Mouse (Mus musculus) hindbrain, embryonic 15.5 days (tissue): ENCODE results near the gene Bsnd. TPM values are rescaled to one million over a fixed set of nuclear protein-coding genes. Genes with fewer than 3 reads are reported as not detected.

Experiments
- ATAC-seq: fragments of 200-750 bp; cut with Nextera tagmentation; 2 replicates; pipeline ENCODE4 v1.8.0; 2017; ENCODE audit warnings: low read depth, moderate number of reproducible peaks, moderate TSS enrichment; ENCODE audit not compliant: low FRiP score
- H3K27ac ChIP-seq: fragments of 300-500 bp; sonication (generic); replicated peaks from 2 replicates; pipeline ENCODE4 v1.5.1; 2015; ENCODE audit warnings: mild to moderate bottlenecking, inconsistent platforms
- H3K27me3 ChIP-seq: fragments of 300-500 bp; sonication (generic); 2 replicates; pipeline ENCODE4 v1.6.1; 2015; ENCODE audit warnings: control low read depth, inconsistent platforms
- H3K36me3 ChIP-seq: fragments of 300-500 bp; sonication (generic); 2 replicates; pipeline ENCODE4 v1.6.1; 2015; ENCODE audit warnings: control low read depth, inconsistent platforms
- H3K4me1 ChIP-seq: fragments of 300-500 bp; sonication (generic); replicated peaks from 2 replicates; pipeline ENCODE4 v1.6.1; 2015; ENCODE audit warnings: control low read depth, inconsistent platforms
- H3K4me2 ChIP-seq: fragments of 300-500 bp; sonication (generic); 2 replicates; pipeline ENCODE4 v1.6.1; 2015; ENCODE audit warnings: moderate library complexity, mild to moderate bottlenecking, inconsistent platforms
- H3K4me3 ChIP-seq: fragments of 300-500 bp; sonication (generic); 2 replicates; pipeline ENCODE4 v1.5.1; 2015; ENCODE audit warnings: mild to moderate bottlenecking, inconsistent platforms
- H3K9ac ChIP-seq: fragments of 300-500 bp; sonication (generic); 2 replicates; pipeline ENCODE4 v1.6.1; 2015; ENCODE audit warnings: inconsistent platforms
- H3K9me3 ChIP-seq: fragments of 300-500 bp; sonication (generic); 2 replicates; pipeline ENCODE4 v1.6.1; 2016; ENCODE audit warnings: control low read depth, inconsistent platforms
- WGBS: fragments of 180-500 bp; shearing (Covaris S2); methylation state at CpG from one replicate; pipeline ENCODE4 v1.1.7; 2015; 5-methylcytosine and 5-hydroxymethylcytosine counted together
- polyA plus RNA-seq: library from polyadenylated mRNA; unstranded; fragments of >200 nt; fragmentation: Nextera tagmentation; extraction: Ambion mirVana; gene quantifications from 2 replicates; pipeline ENCODE4 v1.2.1, GENCODE M21; 2015

Gene Bsnd
- polyA plus RNA-seq, 1 experiment from 2014 or later = 0.09 TPM

GRCm38 (mm10) chr4:106474241-106474640 is 17.8 kb downstream of the Bsnd start:
- WGBS = 3% methylated on average over 6 of the region's 6 CpGs
- Histone ChIP-seq H3K36me3 (no peaks in the 10 kb centered on the region), H3K27ac (no peak overlapping the region), H3K9ac (no peak overlapping the region), H3K27me3 (no peaks in the 10 kb centered on the region), H3K4me1 (0 out of 2 replicates have a peak, but pooled peaks cover 3% of the 10 kb centered on the region), H3K9me3 (no peaks in the 10 kb centered on the region), H3K4me2 (no peak overlapping the region), H3K4me3 (no peak overlapping the region)
- ATAC-seq = peak; percentile 54; the same call in 1 of the 2 replicates

GRCm38 (mm10) chr4:106472335-106472734 is 19.7 kb downstream of the Bsnd start:
- Histone ChIP-seq H3K4me1 (0 out of 2 replicates have a peak, but pooled peaks cover 3% of the 10 kb centered on the region), H3K27ac (no peak overlapping the region), H3K4me3 (no peak overlapping the region), H3K9ac (no peak overlapping the region), H3K4me2 (no peak overlapping the region), H3K36me3 (no peaks in the 10 kb centered on the region), H3K27me3 (no peaks in the 10 kb centered on the region), H3K9me3 (no peaks in the 10 kb centered on the region)
- 10% methylated on average over 3 of the region's 3 CpGs for WGBS
- ATAC-seq = peak; percentile 59

DNA sequence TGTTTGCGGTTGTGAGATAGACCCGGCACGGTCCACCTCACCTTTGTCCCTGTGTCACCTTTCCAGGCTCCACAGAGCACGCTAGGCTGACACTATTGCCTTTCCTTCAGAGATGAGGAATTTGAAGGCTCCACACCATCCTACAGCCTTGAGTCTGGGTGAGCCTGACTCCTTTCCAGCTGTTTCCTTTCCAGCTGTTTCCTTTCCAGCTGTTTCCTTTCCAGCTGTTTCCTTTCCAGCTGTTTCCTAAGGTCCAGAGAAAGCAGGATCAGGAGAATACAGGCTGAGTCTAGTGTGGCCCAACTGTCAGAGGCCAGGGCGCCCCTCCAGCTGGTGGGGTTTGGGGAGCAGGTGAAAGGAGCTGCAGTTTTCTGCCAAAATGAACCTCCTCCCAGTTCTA is 21.2 kb downstream of the Bsnd start:
- Histone ChIP-seq H3K9ac (no peak overlapping the region), H3K4me1 (0 out of 2 replicates have a peak, but pooled peaks cover 3% of the 10 kb centered on the region), H3K9me3 (no peaks in the 10 kb centered on the region), H3K36me3 (no peaks in the 10 kb centered on the region), H3K27me3 (no peaks in the 10 kb centered on the region), H3K4me3 (no peak overlapping the region), H3K27ac (no peak overlapping the region), H3K4me2 (no peak overlapping the region)
- 85% methylated on average over 5 of the region's 5 CpGs for WGBS
- no peak for ATAC-seq

- H3K27ac ChIP-seq = no peak overlapping the region
- ATAC-seq = 0 out of 2 replicates have a peak, but pooled peaks have one; percentile 15
- WGBS = 77% methylated on average over 13 of the region's 13 CpGs
These were observed 24.5 kb downstream of the Bsnd start for GRCm38 (mm10) chr4:106467420-106468110.

GRCm38 (mm10) chr4:106463174-106463801 is 28.8 kb downstream of the Bsnd start:
- peak overlapping the region; percentile 38; the same call in 1 of the 2 replicates for H3K9ac ChIP-seq
- H3K27ac ChIP-seq = no peak overlapping the region
- peaks cover 18% of the 10 kb centered on the region for H3K4me1 ChIP-seq
- H3K4me3 ChIP-seq = peak overlapping the region; percentile 42
- 17% methylated on average over 21 of the region's 21 CpGs for WGBS
- H3K9me3 ChIP-seq = no peaks in the 10 kb centered on the region
- ATAC-seq = no peak
- H3K36me3 ChIP-seq = no peaks in the 10 kb centered on the region
- H3K27me3 ChIP-seq = peaks cover 22% of the 10 kb centered on the region
- H3K4me2 ChIP-seq = peak overlapping the region; percentile 81

More at GRCm38 (mm10) chr4:106467420-106468110, 24.5 kb downstream of the Bsnd start:
- Histone ChIP-seq H3K4me3 (no peak overlapping the region), H3K27me3 (peaks cover 21% of the 10 kb centered on the region), H3K9ac (no peak overlapping the region), H3K4me1 (peaks cover 18% of the 10 kb centered on the region), H3K9me3 (no peaks in the 10 kb centered on the region), H3K36me3 (no peaks in the 10 kb centered on the region), H3K4me2 (no peak overlapping the region)

- Histone ChIP-seq H3K36me3 (no peaks in the 10 kb centered on the region), H3K4me2 (no peak overlapping the region), H3K4me1 (peaks cover 18% of the 10 kb centered on the region), H3K27ac (no peak overlapping the region), H3K9me3 (no peaks in the 10 kb centered on the region), H3K9ac (no peak overlapping the region), H3K4me3 (no peak overlapping the region), H3K27me3 (peaks cover 22% of the 10 kb centered on the region)
- 72% methylated on average over 5 of the region's 5 CpGs for WGBS
- no peak for ATAC-seq
These were observed 29.6 kb downstream of the Bsnd start for GRCm38 (mm10) chr4:106462524-106462923.

DNA sequence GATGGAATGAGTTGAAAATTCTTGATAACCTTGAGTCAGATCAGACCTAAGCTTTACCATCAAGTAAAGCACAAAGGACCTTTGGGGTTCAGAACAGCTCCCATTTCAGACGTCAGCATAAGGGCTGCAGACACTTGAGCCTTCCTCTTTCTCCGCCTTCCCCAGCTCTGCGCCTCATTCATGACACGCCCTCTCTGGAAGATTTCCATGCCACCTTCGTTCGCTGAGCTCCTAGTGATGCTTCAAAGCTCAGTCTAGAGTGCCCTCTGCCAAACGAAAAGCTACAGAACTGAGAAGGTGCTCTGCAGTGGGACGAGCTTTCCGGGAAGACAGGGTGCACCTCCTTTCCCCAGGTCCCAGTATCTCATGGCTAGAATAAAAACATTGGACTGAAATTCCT is 30.1 kb downstream of the Bsnd start:
- Histone ChIP-seq H3K27ac (no peak overlapping the region), H3K36me3 (no peaks in the 10 kb centered on the region), H3K9ac (no peak overlapping the region), H3K4me1 (peaks cover 18% of the 10 kb centered on the region), H3K4me3 (no peak overlapping the region), H3K27me3 (peaks cover 22% of the 10 kb centered on the region), H3K4me2 (no peak overlapping the region), H3K9me3 (no peaks in the 10 kb centered on the region)
- 75% methylated on average over 9 of the region's 9 CpGs for WGBS
- no peak for ATAC-seq

DNA sequence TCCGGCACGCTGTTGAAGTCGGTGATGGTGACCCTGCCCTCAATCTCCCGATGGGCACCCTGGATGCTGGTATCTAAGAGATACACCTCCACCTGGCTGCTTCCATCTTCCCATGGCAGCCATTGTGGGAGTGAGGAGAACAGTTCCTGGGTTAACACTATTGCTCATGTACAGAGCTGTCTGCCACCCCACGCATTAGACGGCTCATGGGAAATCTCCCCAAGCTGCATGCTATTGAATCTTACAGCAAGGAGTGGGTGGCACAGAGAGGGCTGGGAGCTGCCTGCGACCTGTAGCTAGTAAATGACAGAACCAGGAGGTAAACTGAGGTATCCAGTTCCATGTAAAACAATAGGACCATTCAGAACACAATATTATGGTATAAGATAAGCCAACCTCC is 37.5 kb downstream of the Bsnd start:
- Histone ChIP-seq H3K9me3 (no peaks in the 10 kb centered on the region), H3K4me2 (no peak overlapping the region), H3K36me3 (no peaks in the 10 kb centered on the region), H3K9ac (no peak overlapping the region), H3K27ac (no peak overlapping the region), H3K4me1 (no peaks in the 10 kb centered on the region), H3K4me3 (no peak overlapping the region), H3K27me3 (no peaks in the 10 kb centered on the region)
- no peak for ATAC-seq
- 94% methylated on average over 7 of the region's 7 CpGs for WGBS

DNA sequence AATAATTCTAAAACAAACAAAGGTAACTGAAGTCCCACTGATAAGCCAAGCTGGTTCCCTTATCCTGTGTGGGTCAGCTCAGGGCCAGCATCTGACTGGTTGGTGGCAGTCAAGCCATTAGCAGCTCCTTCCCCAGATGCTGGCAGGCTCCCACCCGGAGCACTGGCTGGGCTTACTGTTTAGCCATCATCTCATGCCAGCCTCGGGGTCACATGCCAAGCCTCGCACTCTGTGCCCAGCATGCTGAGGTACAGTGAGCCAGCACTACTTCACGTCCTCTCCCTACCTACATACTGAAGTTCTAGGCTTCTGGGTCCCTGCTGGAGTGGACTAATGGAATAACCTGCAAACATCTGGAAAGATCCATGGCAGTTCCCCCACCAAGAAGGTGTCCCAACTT is 38.6 kb downstream of the Bsnd start:
- no peak overlapping the region for H3K27ac ChIP-seq
- no peak overlapping the region for H3K4me2 ChIP-seq
- H3K36me3 ChIP-seq = no peaks in the 10 kb centered on the region
- H3K27me3 ChIP-seq = no peaks in the 10 kb centered on the region
- H3K4me1 ChIP-seq = no peaks in the 10 kb centered on the region
- no peak for ATAC-seq
- no peak overlapping the region for H3K9ac ChIP-seq
- H3K4me3 ChIP-seq = no peak overlapping the region
- 87% methylated on average over 4 of the region's 4 CpGs for WGBS
- H3K9me3 ChIP-seq = no peaks in the 10 kb centered on the region

- Histone ChIP-seq H3K4me1 (no peaks in the 10 kb centered on the region), H3K36me3 (no peaks in the 10 kb centered on the region), H3K9ac (no peak overlapping the region), H3K27me3 (no peaks in the 10 kb centered on the region), H3K4me2 (no peak overlapping the region), H3K27ac (no peak overlapping the region), H3K9me3 (no peaks in the 10 kb centered on the region), H3K4me3 (no peak overlapping the region)
- no peak for ATAC-seq
- 92% methylated on average over 5 of the region's 5 CpGs for WGBS
These were observed 39.0 kb downstream of the Bsnd start for GRCm38 (mm10) chr4:106453108-106453507.

GRCm38 (mm10) chr4:106452401-106452800 is 39.7 kb downstream of the Bsnd start:
- no peaks in the 10 kb centered on the region for H3K4me1 ChIP-seq
- no peaks in the 10 kb centered on the region for H3K27me3 ChIP-seq
- WGBS = 79% methylated on average over 7 of the region's 7 CpGs
- no peak overlapping the region for H3K4me3 ChIP-seq
- no peak overlapping the region for H3K27ac ChIP-seq
- no peaks in the 10 kb centered on the region for H3K36me3 ChIP-seq
- H3K9ac ChIP-seq = no peak overlapping the region
- no peak for ATAC-seq
- no peaks in the 10 kb centered on the region for H3K9me3 ChIP-seq
- H3K4me2 ChIP-seq = no peak overlapping the region

DNA sequence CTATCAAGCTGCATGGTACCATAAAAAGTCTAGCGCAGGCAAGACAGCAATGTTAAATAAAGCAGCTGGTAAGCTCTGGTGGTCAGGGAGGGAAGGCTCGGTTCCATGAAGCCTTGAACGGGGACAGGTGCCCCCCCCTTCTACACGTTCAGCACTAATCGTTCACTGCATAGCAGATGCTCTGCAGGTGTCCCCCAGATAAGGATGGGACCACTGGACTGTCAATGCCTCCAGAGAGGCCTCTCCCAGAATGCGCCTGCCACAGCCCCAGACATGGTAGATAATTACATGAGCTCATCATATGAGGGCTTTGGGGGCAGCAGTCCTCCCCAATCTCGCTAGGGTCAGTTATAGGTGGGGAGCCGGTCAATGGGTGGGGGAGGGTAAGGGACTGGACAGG is 42.8 kb downstream of the Bsnd start:
- no peak overlapping the region for H3K27ac ChIP-seq
- WGBS = 87% methylated on average over 8 of the region's 8 CpGs
- H3K36me3 ChIP-seq = no peaks in the 10 kb centered on the region
- H3K27me3 ChIP-seq = no peaks in the 10 kb centered on the region
- no peak for ATAC-seq
- H3K4me2 ChIP-seq = no peak overlapping the region
- no peaks in the 10 kb centered on the region for H3K4me1 ChIP-seq
- H3K9me3 ChIP-seq = no peaks in the 10 kb centered on the region
- H3K9ac ChIP-seq = no peak overlapping the region
- H3K4me3 ChIP-seq = no peak overlapping the region
